Mouse (Mus musculus): Measurements from ENCODE around the gene Adamtsl5. TPM values are rescaled to one million over a fixed set of nuclear protein-coding genes. Genes with fewer than 3 reads are reported as not detected.
A peak's percentile ranks its signal among the peaks of the same experiment; 100 is the strongest.

Gene Adamtsl5
- total RNA-seq (2014; rRNA removed) (0.28 and 0.40 TPM in 2 replicates), polyA plus RNA-seq (2012; rRNA removed) (1.4 and 1.6 TPM in 2 replicates)

GRCm38 (mm10) chr10:80348244-80348781 lies at the start of gene Adamtsl5:
Adamtsl5 (minus strand) TSS chr10:80348412.
- no peaks in the 10 kb centered on the region for H3K27me3 ChIP-seq (ENCODE audit: control insufficient read depth, insufficient read depth, low read length)
- no peak within 1 kb of the TSS for H3K27ac ChIP-seq (replicated peaks; ENCODE audit: insufficient read depth, low read depth, low read length)
- H3K4me1 ChIP-seq (ENCODE audit: control insufficient read depth, insufficient read depth, low read length), result peaks cover 19% of the 10 kb centered on the region
- H3K9ac ChIP-seq (ENCODE audit: low read depth, low read length), result peak within 1 kb of the TSS; percentile 66
- no peaks in the 10 kb centered on the region for H3K79me2 ChIP-seq (ENCODE audit: control insufficient read depth, insufficient read depth, low read length)
- TF ChIP-seq CTCF (IDR thresholded peaks at IDR 0.05; ENCODE audit: low read depth, low read length) (peak; percentile 83), POLR2A (IDR thresholded peaks at IDR 0.05; ENCODE audit: extremely low read depth, insufficient read depth, low read length) (no peak)
- WGBS, result under 1% methylated on average over 42 of the region's 42 CpGs
- DNase-seq (ENCODE audit: extremely low read depth, low read depth, low spot score), result no peak
- peak within 1 kb of the TSS; percentile 54 for H3K4me3 ChIP-seq (ENCODE audit: insufficient read depth, low read depth, low read length)
- no peaks in the 10 kb centered on the region for H3K36me3 ChIP-seq (ENCODE audit: control insufficient read depth, insufficient read depth, low read length)

- H3K27ac ChIP-seq (replicated peaks; ENCODE audit: insufficient read depth, low read depth, low read length), result no peak overlapping the region
- peak overlapping the region; percentile 23; the same call in 1 of the 2 replicates for H3K9ac ChIP-seq (ENCODE audit: low read depth, low read length)
- H3K79me2 ChIP-seq (ENCODE audit: control insufficient read depth, insufficient read depth, low read length), result peaks cover 8% of the 10 kb centered on the region
- H3K36me3 ChIP-seq (ENCODE audit: control insufficient read depth, insufficient read depth, low read length), result peaks cover 7% of the 10 kb centered on the region; the same call in 1 of the 2 replicates
- H3K4me1 ChIP-seq (ENCODE audit: control insufficient read depth, insufficient read depth, low read length), result peaks cover 11% of the 10 kb centered on the region
- H3K4me3 ChIP-seq (ENCODE audit: insufficient read depth, low read depth, low read length), result no peak overlapping the region
- DNase-seq (ENCODE audit: extremely low read depth, low read depth, low spot score), result no peak
- no peak for TF ChIP-seq POLR2A (IDR thresholded peaks at IDR 0.05; ENCODE audit: extremely low read depth, insufficient read depth, low read length)
- TF ChIP-seq CTCF (IDR thresholded peaks at IDR 0.05; ENCODE audit: low read depth, low read length), result no peak
- WGBS, result 49% methylated on average over 8 of the region's 8 CpGs
- no peaks in the 10 kb centered on the region for H3K27me3 ChIP-seq (ENCODE audit: control insufficient read depth, insufficient read depth, low read length)
Measured at GRCm38 (mm10) chr10:80397524-80398173, 49.4 kb upstream of the Adamtsl5 start.

- Histone ChIP-seq H3K9ac (ENCODE audit: low read depth, low read length) (no peak overlapping the region), H3K36me3 (ENCODE audit: control insufficient read depth, insufficient read depth, low read length) (peaks cover 4% of the 10 kb centered on the region; the same call in 1 of the 2 replicates), H3K27me3 (ENCODE audit: control insufficient read depth, insufficient read depth, low read length) (no peaks in the 10 kb centered on the region), H3K4me3 (ENCODE audit: insufficient read depth, low read depth, low read length) (no peak overlapping the region), H3K4me1 (ENCODE audit: control insufficient read depth, insufficient read depth, low read length) (peaks cover 11% of the 10 kb centered on the region), H3K27ac (replicated peaks; ENCODE audit: insufficient read depth, low read depth, low read length) (no peak overlapping the region), H3K79me2 (ENCODE audit: control insufficient read depth, insufficient read depth, low read length) (peaks cover 8% of the 10 kb centered on the region)
- TF ChIP-seq POLR2A (IDR thresholded peaks at IDR 0.05; ENCODE audit: extremely low read depth, insufficient read depth, low read length) (no peak), CTCF (IDR thresholded peaks at IDR 0.05; ENCODE audit: low read depth, low read length) (no peak)
- WGBS, result 93% methylated on average over 11 of the region's 11 CpGs
- no peak for DNase-seq (ENCODE audit: extremely low read depth, low read depth, low spot score)
Measured at GRCm38 (mm10) chr10:80396822-80397523, 48.8 kb upstream of the Adamtsl5 start.

- H3K4me1 ChIP-seq (ENCODE audit: control insufficient read depth, insufficient read depth, low read length), result peaks cover 8% of the 10 kb centered on the region
- WGBS, result 97% methylated on average over 35 of the region's 35 CpGs
- H3K4me3 ChIP-seq (ENCODE audit: insufficient read depth, low read depth, low read length), result no peak overlapping the region
- peaks cover 8% of the 10 kb centered on the region for H3K79me2 ChIP-seq (ENCODE audit: control insufficient read depth, insufficient read depth, low read length)
- H3K36me3 ChIP-seq (ENCODE audit: control insufficient read depth, insufficient read depth, low read length), result peaks cover 4% of the 10 kb centered on the region; the same call in 1 of the 2 replicates
- TF ChIP-seq CTCF (IDR thresholded peaks at IDR 0.05; ENCODE audit: low read depth, low read length), result no peak
- TF ChIP-seq POLR2A (IDR thresholded peaks at IDR 0.05; ENCODE audit: extremely low read depth, insufficient read depth, low read length), result no peak
- no peak overlapping the region for H3K27ac ChIP-seq (replicated peaks; ENCODE audit: insufficient read depth, low read depth, low read length)
- H3K9ac ChIP-seq (ENCODE audit: low read depth, low read length), result no peak overlapping the region
- no peaks in the 10 kb centered on the region for H3K27me3 ChIP-seq (ENCODE audit: control insufficient read depth, insufficient read depth, low read length)
- no peak for DNase-seq (ENCODE audit: extremely low read depth, low read depth, low spot score)
Measured at GRCm38 (mm10) chr10:80395025-80395627, 46.9 kb upstream of the Adamtsl5 start.

GRCm38 (mm10) chr10:80392687-80393086 lies 44.5 kb upstream of the Adamtsl5 start:
- H3K27ac ChIP-seq (replicated peaks; ENCODE audit: insufficient read depth, low read depth, low read length), result no peak overlapping the region
- peak; percentile 71 for DNase-seq (ENCODE audit: extremely low read depth, low read depth, low spot score)
- no peaks in the 10 kb centered on the region for H3K27me3 ChIP-seq (ENCODE audit: control insufficient read depth, insufficient read depth, low read length)
- TF ChIP-seq CTCF (IDR thresholded peaks at IDR 0.05; ENCODE audit: low read depth, low read length) (no peak), POLR2A (IDR thresholded peaks at IDR 0.05; ENCODE audit: extremely low read depth, insufficient read depth, low read length) (no peak)
- H3K4me3 ChIP-seq (ENCODE audit: insufficient read depth, low read depth, low read length), result no peak overlapping the region
- peaks cover 4% of the 10 kb centered on the region; the same call in 1 of the 2 replicates for H3K36me3 ChIP-seq (ENCODE audit: control insufficient read depth, insufficient read depth, low read length)
- no peak overlapping the region for H3K9ac ChIP-seq (ENCODE audit: low read depth, low read length)
- 58% methylated on average over 5 of the region's 5 CpGs for WGBS
- peaks cover 5% of the 10 kb centered on the region for H3K79me2 ChIP-seq (ENCODE audit: control insufficient read depth, insufficient read depth, low read length)
- peaks cover 9% of the 10 kb centered on the region for H3K4me1 ChIP-seq (ENCODE audit: control insufficient read depth, insufficient read depth, low read length)
